Mouse (Mus musculus) intestine, postnatal 0 days (tissue): ENCODE data around the gene Phf21a. TPM values are rescaled to one million over a fixed set of nuclear protein-coding genes. Genes with fewer than 3 reads are reported as not detected.

Source experiments
- ATAC-seq: fragments of 200-750 bp; cut with Nextera tagmentation; 2 replicates; pipeline ENCODE4 v1.8.0; 2017; ENCODE audit warnings: mild to moderate bottlenecking, moderate TSS enrichment, moderate library complexity
- H3K27ac ChIP-seq: fragments of 300-500 bp; sonication (generic); 2 replicates; pipeline ENCODE4 v1.5.1; 2014; ENCODE audit warnings: mild to moderate bottlenecking, low read depth, low read length, moderate library complexity
- H3K27me3 ChIP-seq: fragments of 300-500 bp; sonication (generic); replicated peaks from 2 replicates; pipeline ENCODE4 v1.6.1; 2014; ENCODE audit warnings: low read length, mixed read lengths; ENCODE audit not compliant: control insufficient read depth, insufficient read depth
- H3K36me3 ChIP-seq: fragments of 300-500 bp; sonication (generic); 2 replicates; pipeline ENCODE4 v1.6.1; 2014; ENCODE audit warnings: mild to moderate bottlenecking, moderate library complexity; ENCODE audit not compliant: control insufficient read depth, insufficient read depth
- H3K4me1 ChIP-seq: fragments of 300-500 bp; sonication (generic); replicated peaks from 2 replicates; pipeline ENCODE4 v1.6.1; 2014; ENCODE audit warnings: antibody characterized with exemption, low read length, mixed read lengths; ENCODE audit not compliant: control insufficient read depth, insufficient read depth
- H3K4me2 ChIP-seq: fragments of 300-500 bp; sonication (generic); replicated peaks from 2 replicates; pipeline ENCODE4 v1.6.1; 2014; ENCODE audit warnings: low read depth, mild to moderate bottlenecking, moderate library complexity
- H3K4me3 ChIP-seq: fragments of 300-500 bp; sonication (generic); 2 replicates; pipeline ENCODE4 v1.5.1; 2014; ENCODE audit warnings: low read depth, low read length
- H3K9ac ChIP-seq: fragments of 300-500 bp; sonication (generic); 2 replicates; pipeline ENCODE4 v1.6.1; 2014; ENCODE audit warnings: mild to moderate bottlenecking, low read depth, low read length
- H3K9me3 ChIP-seq: fragments of 300-500 bp; sonication (generic); 2 replicates; pipeline ENCODE4 v1.6.1; 2016; ENCODE audit warnings: mixed run types; ENCODE audit not compliant: control insufficient read depth
- CTCF ChIP-seq: sonication (generic); IDR thresholded peaks from 2 replicates; pipeline ENCODE4 v1.5.1; 2016; ENCODE audit warnings: low read depth, mild to moderate bottlenecking, control low read depth, antibody characterized with exemption, moderate library complexity
- WGBS: fragments of 180-500 bp; shearing (Covaris S2); extraction: QIAGEN DNeasy Blood & Tissue Kit; methylation state at CpG from one replicate; pipeline ENCODE4 v1.1.7; 2014; 5-methylcytosine and 5-hydroxymethylcytosine counted together
- polyA plus RNA-seq: library from polyadenylated mRNA; unstranded; fragments of >200 nt; fragmentation: Nextera tagmentation; extraction: Ambion mirVana; gene quantifications from 2 replicates; pipeline ENCODE4 v1.2.1, GENCODE M21; 2015

Phf21a gene
- polyA plus RNA-seq, 1 experiment from 2014 or later: 7.4 TPM

GRCm38 (mm10) chr2:92384101-92384500, 291.2 kb downstream of the Phf21a start:
- no peak overlapping the region for H3K9ac ChIP-seq
- no peak overlapping the region for H3K4me2 ChIP-seq
- H3K4me3 ChIP-seq: no peak overlapping the region
- H3K4me1 ChIP-seq: no peaks in the 10 kb centered on the region
- peaks cover 50% of the 10 kb centered on the region for H3K36me3 ChIP-seq
- no peak overlapping the region for H3K27ac ChIP-seq
- WGBS: 77% methylated on average over 4 of the region's 4 CpGs
- H3K27me3 ChIP-seq: no peaks in the 10 kb centered on the region
- no peaks in the 10 kb centered on the region for H3K9me3 ChIP-seq
- ATAC-seq: no peak
- no peak for TF ChIP-seq CTCF

- peaks cover 37% of the 10 kb centered on the region for H3K36me3 ChIP-seq
- H3K9ac ChIP-seq: no peak overlapping the region
- ATAC-seq: no peak
Observed at GRCm38 (mm10) chr2:92385113-92386051, 292.5 kb downstream of the Phf21a start.

GRCm38 (mm10) chr2:92386821-92387570, 294.1 kb downstream of the Phf21a start:
- Histone ChIP-seq H3K9ac (no peak overlapping the region), H3K4me2 (no peak overlapping the region), H3K4me1 (0 out of 2 replicates have a peak, but pooled peaks cover 3% of the 10 kb centered on the region), H3K36me3 (peaks cover 21% of the 10 kb centered on the region), H3K4me3 (no peak overlapping the region), H3K9me3 (no peaks in the 10 kb centered on the region), H3K27me3 (peaks cover 4% of the 10 kb centered on the region), H3K27ac (no peak overlapping the region)
- ATAC-seq: no peak
- 92% methylated on average over 30 of the region's 30 CpGs for WGBS
- no peak for TF ChIP-seq CTCF

More at GRCm38 (mm10) chr2:92385113-92386051, 292.5 kb downstream of the Phf21a start:
- Histone ChIP-seq H3K4me1 (0 out of 2 replicates have a peak, but pooled peaks cover 3% of the 10 kb centered on the region), H3K4me3 (no peak overlapping the region), H3K4me2 (no peak overlapping the region), H3K27me3 (no peaks in the 10 kb centered on the region; the same call in 1 of the 2 replicates), H3K27ac (no peak overlapping the region), H3K9me3 (no peaks in the 10 kb centered on the region)
- WGBS: 72% methylated on average over 22 of the region's 22 CpGs
- TF ChIP-seq CTCF: no peak

GRCm38 (mm10) chr2:92387646-92388045, 294.7 kb downstream of the Phf21a start:
- Histone ChIP-seq H3K4me1 (0 out of 2 replicates have a peak, but pooled peaks cover 3% of the 10 kb centered on the region), H3K4me3 (no peak overlapping the region), H3K9ac (no peak overlapping the region), H3K9me3 (no peaks in the 10 kb centered on the region), H3K27me3 (peaks cover 7% of the 10 kb centered on the region), H3K4me2 (no peak overlapping the region), H3K27ac (no peak overlapping the region; the same call in 1 of the 2 replicates), H3K36me3 (peaks cover 15% of the 10 kb centered on the region)
- ATAC-seq: no peak
- WGBS: 84% methylated on average over 4 of the region's 4 CpGs
- TF ChIP-seq CTCF: no peak

- Histone ChIP-seq H3K9ac (no peak overlapping the region), H3K4me2 (peak overlapping the region; percentile 76; the same call in 1 of the 2 replicates), H3K27ac (no peak overlapping the region), H3K4me3 (no peak overlapping the region), H3K36me3 (peaks cover 11% of the 10 kb centered on the region; the same call in 1 of the 2 replicates), H3K9me3 (no peaks in the 10 kb centered on the region), H3K27me3 (peaks cover 10% of the 10 kb centered on the region), H3K4me1 (0 out of 2 replicates have a peak, but pooled peaks cover 3% of the 10 kb centered on the region)
- no peak for ATAC-seq
- whole genome bisulfite sequencing: 50% methylated on average over 3 of the region's 3 CpGs
- no peak for TF ChIP-seq CTCF
Observed at GRCm38 (mm10) chr2:92388081-92388517, 295.2 kb downstream of the Phf21a start.
